Mouse (Mus musculus) midbrain, embryonic 11.5 days (tissue): ENCODE results near the gene Ifrd2. TPM values are rescaled to one million over a fixed set of nuclear protein-coding genes. Genes with fewer than 3 reads are reported as not detected.

Experiments
- ATAC-seq: fragments of 200-750 bp; cut with Nextera tagmentation; 2 replicates; pipeline ENCODE4 v1.8.0; 2017; ENCODE audit warnings: moderate TSS enrichment, moderate library complexity; ENCODE audit not compliant: low FRiP score
- DNase-seq: peaks from one replicate; pipeline ENCODE4 v3.0.0; 2015; ENCODE audit warnings: low spot score; ENCODE audit errors: missing footprints
- H3K27ac ChIP-seq: fragments of 300-500 bp; sonication (generic); 2 replicates; pipeline ENCODE4 v1.5.1; 2014; ENCODE audit warnings: low read depth, low read length
- H3K27me3 ChIP-seq: fragments of 300-500 bp; sonication (generic); 2 replicates; pipeline ENCODE4 v1.6.1; 2014; ENCODE audit warnings: mild to moderate bottlenecking, low read length, moderate library complexity, mixed read lengths; ENCODE audit not compliant: control insufficient read depth, insufficient read depth
- H3K36me3 ChIP-seq: fragments of 300-500 bp; sonication (generic); 2 replicates; pipeline ENCODE4 v1.6.1; 2014; ENCODE audit warnings: mild to moderate bottlenecking, low read length, moderate library complexity, mixed read lengths; ENCODE audit not compliant: control insufficient read depth, insufficient read depth
- H3K4me1 ChIP-seq: fragments of 300-500 bp; sonication (generic); 2 replicates; pipeline ENCODE4 v1.6.1; 2014; ENCODE audit warnings: low read length; ENCODE audit not compliant: control insufficient read depth, insufficient read depth
- H3K4me2 ChIP-seq: fragments of 300-500 bp; sonication (generic); 2 replicates; pipeline ENCODE4 v1.6.1; 2014; ENCODE audit warnings: mild to moderate bottlenecking, moderate library complexity
- H3K4me3 ChIP-seq: fragments of 300-500 bp; sonication (generic); 2 replicates; pipeline ENCODE4 v1.5.1; 2014; ENCODE audit warnings: low read depth, low read length
- H3K9ac ChIP-seq: fragments of 300-500 bp; sonication (generic); 2 replicates; pipeline ENCODE4 v1.6.1; 2014; ENCODE audit warnings: low read length
- H3K9me3 ChIP-seq: fragments of 300-500 bp; sonication (generic); 2 replicates; pipeline ENCODE4 v1.6.1; 2016; ENCODE audit warnings: low read length; ENCODE audit not compliant: control insufficient read depth
- WGBS: fragments of 180-500 bp; shearing (Covaris S2); extraction: QIAGEN DNeasy Blood & Tissue Kit; methylation state at CpG from one replicate; pipeline ENCODE4 v1.1.7; 2014; 5-methylcytosine and 5-hydroxymethylcytosine counted together
- polyA plus RNA-seq: library from polyadenylated mRNA; unstranded; fragments of >200 nt; fragmentation: Nextera tagmentation; extraction: Ambion mirVana; gene quantifications from 2 replicates; pipeline ENCODE4 v1.2.1, GENCODE M21; 2014

Ifrd2 gene
- polyA plus RNA-seq: 24.2 and 28.2 TPM in 2 replicates

- Histone ChIP-seq H3K9me3 (no peaks in the 10 kb centered on the region), H3K9ac (peak within 1 kb of the TSS; percentile 75), H3K4me2 (peak within 1 kb of the TSS; percentile 63), H3K36me3 (peaks cover 9% of the 10 kb centered on the region), H3K27ac (no peak within 1 kb of the TSS; the same call in 1 of the 2 replicates), H3K27me3 (no peaks in the 10 kb centered on the region), H3K4me3 (peak within 1 kb of the TSS; percentile 72), H3K4me1 (peaks cover 8% of the 10 kb centered on the region; the same call in 1 of the 2 replicates)
- 14% methylated on average over 46 of the region's 46 CpGs for WGBS
- DNase-seq (peak; percentile 99), ATAC-seq (peak; percentile 98)
Observed at GRCm38 (mm10) chr9:107586974-107587832, at the start of gene Ifrd2. Gene Ifrd2 (plus strand): TSS chr9:107587642.

- 97% methylated on average over 7 of the region's 7 CpGs for WGBS
- H3K9me3 ChIP-seq: no peaks in the 10 kb centered on the region
- ATAC-seq: no peak
Observed at GRCm38 (mm10) chr9:107538231-107538630, 49.2 kb upstream of the Ifrd2 start.

GRCm38 (mm10) chr9:107538711-107539110 is 48.7 kb upstream of the Ifrd2 start:
- Histone ChIP-seq H3K4me3 (no peak overlapping the region), H3K4me1 (peaks cover 34% of the 10 kb centered on the region), H3K36me3 (peaks cover 5% of the 10 kb centered on the region; the same call in 1 of the 2 replicates), H3K27ac (no peak overlapping the region), H3K9ac (no peak overlapping the region), H3K4me2 (no peak overlapping the region), H3K9me3 (no peaks in the 10 kb centered on the region), H3K27me3 (no peaks in the 10 kb centered on the region)
- ATAC-seq: no peak
- DNase-seq: no peak
- 97% methylated on average over 3 of the region's 3 CpGs for WGBS

More at GRCm38 (mm10) chr9:107538231-107538630, 49.2 kb upstream of the Ifrd2 start:
- Histone ChIP-seq H3K9ac (no peak overlapping the region), H3K4me2 (no peak overlapping the region), H3K36me3 (peaks cover 5% of the 10 kb centered on the region; the same call in 1 of the 2 replicates), H3K27me3 (no peaks in the 10 kb centered on the region), H3K4me3 (no peak overlapping the region), H3K4me1 (peaks cover 34% of the 10 kb centered on the region), H3K27ac (no peak overlapping the region)
- DNase-seq: no peak

GRCm38 (mm10) chr9:107539940-107540339 is 47.5 kb upstream of the Ifrd2 start:
- H3K4me3 ChIP-seq: no peak overlapping the region
- H3K4me2 ChIP-seq: no peak overlapping the region
- H3K36me3 ChIP-seq: peaks cover 14% of the 10 kb centered on the region
- WGBS: 91% methylated on average over 8 of the region's 8 CpGs
- H3K9ac ChIP-seq: no peak overlapping the region
- no peak overlapping the region for H3K27ac ChIP-seq
- DNase-seq (no peak), ATAC-seq (no peak)
- H3K9me3 ChIP-seq: no peaks in the 10 kb centered on the region
- no peaks in the 10 kb centered on the region for H3K27me3 ChIP-seq
- peaks cover 34% of the 10 kb centered on the region for H3K4me1 ChIP-seq

- no peak overlapping the region for H3K27ac ChIP-seq
- no peaks in the 10 kb centered on the region for H3K9me3 ChIP-seq
- H3K36me3 ChIP-seq: peaks cover 14% of the 10 kb centered on the region
- no peak for DNase-seq
- ATAC-seq: no peak
- peaks cover 29% of the 10 kb centered on the region for H3K4me1 ChIP-seq
- no peaks in the 10 kb centered on the region for H3K27me3 ChIP-seq
- no peak overlapping the region for H3K4me3 ChIP-seq
- H3K4me2 ChIP-seq: no peak overlapping the region
- no peak overlapping the region for H3K9ac ChIP-seq
- 85% methylated on average over 4 of the region's 4 CpGs for WGBS
Observed at GRCm38 (mm10) chr9:107540420-107540819, 47.0 kb upstream of the Ifrd2 start.

- H3K27me3 ChIP-seq: no peaks in the 10 kb centered on the region; the same call in 1 of the 2 replicates
- no peak for DNase-seq
- peak overlapping the region; percentile 72 for H3K9ac ChIP-seq
- ATAC-seq: no peak
- peaks cover 14% of the 10 kb centered on the region for H3K36me3 ChIP-seq
- peaks cover 23% of the 10 kb centered on the region for H3K4me1 ChIP-seq
- no peaks in the 10 kb centered on the region for H3K9me3 ChIP-seq
- H3K4me2 ChIP-seq: peak overlapping the region; percentile 65
- H3K4me3 ChIP-seq: peak overlapping the region; percentile 71; the same call in 1 of the 2 replicates
- H3K27ac ChIP-seq: no peak overlapping the region
- 41% methylated on average over 10 of the region's 10 CpGs for WGBS
Observed at GRCm38 (mm10) chr9:107541005-107541404, 46.4 kb upstream of the Ifrd2 start.

- under 1% methylated on average over 46 of the region's 46 CpGs for WGBS
- DNase-seq (peak; percentile 99), ATAC-seq (peak; percentile 89)
- Histone ChIP-seq H3K4me1 (peaks cover 20% of the 10 kb centered on the region), H3K36me3 (peaks cover 14% of the 10 kb centered on the region), H3K9me3 (no peaks in the 10 kb centered on the region), H3K4me2 (peak within 1 kb of the TSS; percentile 65), H3K4me3 (peak within 1 kb of the TSS; percentile 71), H3K27ac (no peak within 1 kb of the TSS), H3K27me3 (no peaks in the 10 kb centered on the region; the same call in 1 of the 2 replicates), H3K9ac (peak within 1 kb of the TSS; percentile 72)
Observed at GRCm38 (mm10) chr9:107541474-107542351, 45.7 kb upstream of the Ifrd2 start, which contains the start of the genes Cyb561d2 and Nprl2. Gene Cyb561d2 (minus strand): TSS chr9:107542193. Gene Nprl2 (plus strand): TSS chr9:107542226.

- Histone ChIP-seq H3K4me2 (peak overlapping the region; percentile 65), H3K9ac (peak overlapping the region; percentile 72), H3K27ac (no peak overlapping the region), H3K36me3 (peaks cover 14% of the 10 kb centered on the region), H3K27me3 (no peaks in the 10 kb centered on the region; the same call in 1 of the 2 replicates), H3K9me3 (no peaks in the 10 kb centered on the region), H3K4me1 (peaks cover 21% of the 10 kb centered on the region), H3K4me3 (peak overlapping the region; percentile 71)
- WGBS: 1% methylated on average over 11 of the region's 11 CpGs
- DNase-seq (no peak), ATAC-seq (peak; percentile 8; the same call in 1 of the 2 replicates)
Observed at GRCm38 (mm10) chr9:107542352-107542686, 45.1 kb upstream of the Ifrd2 start.
